Mouse (Mus musculus) mature B cell (primary cell): ENCODE data around the gene Prkcz.

Source experiments
- in situ Hi-C: fragments of 300-500 bp; cut with MboI; formaldehyde crosslinking; loops from 2 replicates; pipeline ENCODE4 v1.14.3; 2019

The Prkcz gene

DNA sequence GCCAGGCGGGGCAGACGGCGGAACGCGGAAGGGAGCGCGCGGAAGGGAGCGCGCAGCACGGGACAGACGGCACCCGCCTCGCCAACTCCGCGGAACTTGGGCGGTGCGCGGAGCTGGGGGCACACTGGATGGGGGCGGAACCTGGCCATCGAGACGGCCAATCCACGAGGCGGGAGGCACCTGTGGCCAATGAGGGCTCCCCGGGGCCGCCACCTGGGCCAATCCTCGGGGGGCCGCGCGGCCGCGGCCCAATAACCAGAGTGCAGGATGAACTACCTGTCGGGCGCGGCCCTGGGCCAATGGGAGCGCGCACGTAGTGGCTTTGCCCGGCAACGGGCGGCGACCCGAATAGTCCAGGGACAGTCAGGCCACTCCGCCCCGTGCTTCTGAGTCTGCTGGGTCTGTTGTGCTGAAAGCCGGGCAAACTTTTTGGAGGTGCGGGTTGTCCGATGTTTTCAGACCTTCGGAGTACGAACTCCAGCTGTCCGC lies at the start of gene Prkcz:
Gene Prkcz (minus strand): TSS at position 59 of the 489 bp plus-strand sequence.
- in situ Hi-C loops, result no loop called here

GRCm38 (mm10) chr4:155409058-155409776 lies 48.1 kb upstream of the Prkcz start, which contains the start of gene Cfap74:
Gene Cfap74 (plus strand): TSS chr4:155409190.
- in situ Hi-C loops, result no loop called here

- in situ Hi-C loops, result no loop called here
Measured at GRCm38 (mm10) chr4:155408695-155409057, 47.5 kb upstream of the Prkcz start.

DNA sequence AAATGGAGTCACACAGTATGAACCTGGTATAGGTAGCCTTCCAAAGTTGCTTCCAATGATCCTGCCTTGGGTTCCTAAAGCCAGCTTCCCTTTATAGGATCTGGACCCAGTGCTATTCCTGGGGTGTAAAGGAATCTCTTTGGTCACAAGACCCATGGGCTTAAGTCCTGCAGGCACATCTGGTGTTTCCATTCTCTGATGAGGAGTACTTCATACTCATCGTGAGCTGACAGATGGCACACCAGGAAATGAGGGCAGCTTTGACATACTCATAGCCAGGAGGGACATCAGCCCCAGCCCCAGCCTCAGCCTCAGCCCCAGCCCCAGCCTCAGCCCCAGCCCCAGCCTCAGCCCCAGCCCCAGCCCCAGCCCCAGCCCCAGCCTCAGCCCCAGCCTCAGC lies 41.3 kb upstream of the Prkcz start:
- in situ Hi-C loops, result no loop called here

GRCm38 (mm10) chr4:155401121-155401520 lies 40.0 kb upstream of the Prkcz start:
- in situ Hi-C loops, result no loop called here

DNA sequence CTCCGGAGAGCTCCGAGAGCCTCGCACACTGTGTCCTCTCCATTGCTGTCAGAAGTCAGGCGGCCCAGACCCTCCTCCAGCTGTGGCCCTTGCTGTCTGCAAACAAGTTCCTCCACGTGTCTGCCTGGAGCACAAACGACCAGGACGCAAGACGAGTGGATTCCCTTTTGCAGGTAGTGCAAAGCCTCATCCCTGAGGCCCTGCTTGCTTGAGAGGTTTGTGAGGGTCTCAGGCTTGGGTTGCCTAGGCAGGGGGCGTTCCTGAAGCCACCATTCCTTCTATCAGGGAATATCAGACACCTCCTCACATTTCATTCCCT lies 37.0 kb upstream of the Prkcz start:
- in situ Hi-C loops, result no loop called here

- in situ Hi-C loops, result no loop called here
Measured at GRCm38 (mm10) chr4:155397511-155398221, 36.5 kb upstream of the Prkcz start, which contains the start of gene Gabrd. Gene Gabrd (minus strand): TSS chr4:155398112.

GRCm38 (mm10) chr4:155396751-155397150 lies 35.6 kb upstream of the Prkcz start:
- in situ Hi-C loops, result no loop called here

DNA sequence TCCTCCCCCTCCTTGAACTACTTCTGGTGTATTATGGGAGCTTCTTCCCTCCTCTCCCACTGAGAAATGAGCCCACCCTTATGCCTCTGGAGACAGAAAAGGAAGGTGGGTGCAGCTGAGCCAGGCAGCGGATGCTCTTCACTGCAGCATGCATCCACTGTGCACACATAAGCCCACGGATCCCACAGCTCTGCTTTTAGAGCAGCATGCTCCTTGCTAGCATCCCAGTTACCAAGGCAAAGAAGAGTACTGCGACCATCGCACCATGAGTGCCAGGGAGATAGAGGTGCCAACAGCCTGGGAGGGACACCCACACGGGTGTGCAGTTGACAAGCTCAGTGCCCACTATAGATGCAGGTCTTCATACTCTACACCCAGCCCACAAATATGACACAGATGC lies 34.3 kb upstream of the Prkcz start:
- in situ Hi-C loops, result no loop called here

GRCm38 (mm10) chr4:155387166-155387565 lies 26.0 kb upstream of the Prkcz start:
- in situ Hi-C loops, result no loop called here

DNA sequence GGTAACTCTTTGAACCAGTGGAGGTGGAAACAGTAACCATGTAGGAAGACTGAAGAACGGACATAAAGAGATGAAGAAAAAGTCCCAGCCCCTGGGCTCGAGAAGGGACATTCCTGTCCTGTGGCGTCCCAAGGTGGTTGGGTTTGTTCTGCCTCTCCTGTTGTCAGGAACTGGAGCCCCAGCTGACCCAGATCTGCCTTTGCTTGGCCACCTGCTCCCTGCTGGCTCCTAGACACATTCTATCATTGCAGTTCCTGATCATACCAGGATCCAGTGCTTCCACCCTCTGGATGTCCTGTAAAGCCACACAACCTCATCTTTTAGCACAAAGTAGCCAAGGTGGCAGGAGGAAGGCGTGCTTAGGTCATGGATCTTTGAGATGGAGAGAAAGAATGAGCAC lies 22.2 kb upstream of the Prkcz start:
- in situ Hi-C loops, result no loop called here

DNA sequence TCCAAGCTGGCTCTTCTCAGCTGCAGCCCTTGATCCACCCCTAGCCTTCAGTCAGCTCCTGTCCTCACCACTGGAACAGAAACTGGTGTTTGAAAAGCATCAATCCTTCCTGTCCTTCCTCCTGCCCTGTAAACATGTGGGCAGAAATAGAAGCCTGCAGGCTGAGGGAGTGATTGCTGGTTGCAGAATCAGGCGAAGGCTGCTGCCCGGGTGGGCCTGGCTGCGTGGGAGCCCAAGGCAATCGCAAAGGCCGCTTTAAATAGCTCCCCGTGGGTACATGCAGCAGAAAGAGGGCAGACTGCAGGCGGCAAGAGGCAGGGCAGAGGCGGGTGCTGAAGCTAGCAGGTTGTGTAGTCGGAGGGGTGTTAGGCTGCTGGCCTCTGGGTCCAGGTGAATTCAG lies 21.6 kb upstream of the Prkcz start:
- in situ Hi-C loops, result no loop called here

DNA sequence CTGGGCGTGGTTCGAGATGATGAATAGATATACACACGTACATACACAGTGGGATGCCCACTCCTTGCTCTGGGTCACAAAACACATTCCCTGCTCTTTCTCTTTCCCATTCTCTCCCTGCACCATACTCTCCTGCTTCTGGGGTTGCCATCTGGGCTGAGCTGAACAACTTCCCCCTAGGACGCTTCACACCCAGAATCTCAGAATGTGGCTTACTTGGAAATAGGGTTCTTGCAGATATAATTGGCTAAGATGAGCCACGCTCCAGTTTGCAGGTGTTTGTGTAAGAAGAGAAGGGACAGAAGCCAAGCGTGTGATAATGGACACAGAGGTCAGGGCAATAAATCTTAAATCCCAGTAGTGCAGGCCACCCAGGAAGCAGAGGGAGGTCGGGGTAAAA lies 20.8 kb upstream of the Prkcz start:
- in situ Hi-C loops, result no loop called here

- in situ Hi-C loops, result no loop called here
Measured at GRCm38 (mm10) chr4:155371797-155372735, 10.9 kb upstream of the Prkcz start.

DNA sequence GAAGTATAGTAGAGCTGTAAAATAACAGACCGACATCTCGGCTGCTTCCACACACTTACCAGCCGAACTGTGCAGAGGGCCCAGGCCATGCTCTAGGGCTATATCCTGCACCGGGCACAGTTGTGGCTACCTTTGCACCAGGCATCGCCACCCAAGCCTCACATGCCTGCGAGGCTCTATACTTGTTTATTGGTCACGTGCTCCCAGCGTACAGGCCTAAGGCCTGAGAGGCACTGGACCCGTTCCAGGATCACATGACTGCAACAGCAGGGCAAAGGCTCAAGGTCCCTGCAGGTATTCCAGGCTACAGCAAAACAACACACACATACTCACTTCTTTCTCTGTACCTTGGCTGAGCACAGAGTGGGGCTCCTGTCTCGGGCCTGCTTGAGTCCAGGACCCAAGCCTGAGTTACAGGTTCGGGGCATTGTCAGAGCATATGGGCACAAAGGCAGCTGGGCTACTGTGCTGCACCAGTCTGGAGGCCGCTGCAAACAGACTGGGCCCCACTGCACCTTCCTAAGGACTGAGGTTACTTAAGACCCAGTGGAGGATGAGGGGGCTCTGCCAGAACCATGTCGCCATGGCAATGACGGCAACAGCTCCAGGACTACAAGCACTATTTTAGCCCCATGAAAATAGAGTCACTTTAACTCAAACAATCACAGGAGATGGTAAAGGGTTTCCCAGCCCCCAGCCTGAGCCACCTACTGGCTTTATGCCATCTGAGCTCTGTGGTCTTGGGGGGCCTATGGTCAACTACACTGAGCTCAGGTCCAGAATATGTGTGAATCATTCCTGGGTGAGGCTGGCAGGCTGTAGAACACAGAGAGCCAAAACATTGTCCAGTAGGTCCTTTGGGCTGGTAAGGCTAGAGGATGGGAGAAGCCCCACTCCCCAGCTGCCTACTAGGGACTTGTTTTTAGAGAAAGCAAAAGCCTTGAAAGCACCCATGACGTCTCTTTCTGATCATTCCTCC lies 9.9 kb upstream of the Prkcz start:
- in situ Hi-C loops, result no loop called here

DNA sequence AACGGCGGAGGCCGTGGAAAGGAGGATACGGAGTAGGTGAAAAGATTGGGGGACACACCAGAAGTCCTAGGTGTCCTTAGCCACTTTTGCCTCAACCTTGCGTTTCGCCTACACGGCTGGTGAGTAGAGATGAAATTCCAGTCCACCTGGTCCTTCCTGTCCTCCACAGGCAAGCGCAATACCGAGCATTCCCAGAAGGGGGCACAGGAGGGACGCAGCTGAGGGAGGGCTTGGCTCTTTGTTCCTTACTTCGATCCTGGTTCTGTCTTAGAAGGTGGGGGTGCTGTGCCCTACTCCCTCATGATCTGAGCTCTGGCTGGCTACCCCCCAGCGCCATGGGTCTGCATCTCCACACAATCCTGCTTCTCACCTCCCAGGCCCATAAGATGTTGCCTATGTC lies 7.5 kb upstream of the Prkcz start:
- in situ Hi-C loops, result no loop called here

DNA sequence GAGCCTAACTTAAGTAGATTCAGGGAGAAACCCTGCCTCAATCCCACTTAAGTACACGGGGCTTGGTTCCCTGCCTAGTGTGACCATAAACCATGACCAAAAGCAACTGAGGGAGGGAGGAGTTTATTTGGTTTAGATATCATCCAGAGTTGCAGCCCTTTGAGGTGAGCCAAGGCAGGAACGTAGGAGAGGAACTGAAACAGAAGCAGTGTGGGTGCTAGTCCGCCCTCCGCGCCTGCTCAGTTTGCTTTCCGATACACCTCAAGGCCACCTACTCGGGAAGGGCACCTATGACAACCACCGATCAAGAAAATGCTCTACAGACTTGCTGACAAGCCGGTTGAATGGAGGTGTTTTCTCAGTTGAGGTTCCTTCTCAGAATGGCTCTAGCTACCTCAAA lies 6.6 kb upstream of the Prkcz start:
- in situ Hi-C loops, result no loop called here

DNA sequence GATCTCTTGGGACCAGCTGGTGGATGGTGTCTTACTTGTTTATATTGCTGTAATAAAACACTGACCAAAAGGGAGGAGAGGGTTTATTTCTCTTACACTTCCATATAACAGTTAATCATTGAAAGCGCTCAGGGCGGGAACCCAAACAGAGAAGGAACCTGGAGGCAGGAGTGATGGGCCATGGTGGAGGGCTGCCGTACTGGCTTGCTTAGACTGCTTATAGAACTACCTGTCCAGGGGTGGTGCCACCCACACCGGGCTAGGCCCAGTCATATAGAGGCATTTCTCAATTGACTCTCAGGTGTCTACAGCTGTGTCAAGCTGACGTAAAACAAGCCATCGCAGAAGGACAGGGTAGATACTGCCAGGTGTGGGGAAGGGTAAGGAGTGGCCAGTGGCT lies 5.6 kb upstream of the Prkcz start:
- in situ Hi-C loops, result no loop called here

GRCm38 (mm10) chr4:155362443-155362842 lies 1.3 kb upstream of the Prkcz start:
- in situ Hi-C loops, result no loop called here

DNA sequence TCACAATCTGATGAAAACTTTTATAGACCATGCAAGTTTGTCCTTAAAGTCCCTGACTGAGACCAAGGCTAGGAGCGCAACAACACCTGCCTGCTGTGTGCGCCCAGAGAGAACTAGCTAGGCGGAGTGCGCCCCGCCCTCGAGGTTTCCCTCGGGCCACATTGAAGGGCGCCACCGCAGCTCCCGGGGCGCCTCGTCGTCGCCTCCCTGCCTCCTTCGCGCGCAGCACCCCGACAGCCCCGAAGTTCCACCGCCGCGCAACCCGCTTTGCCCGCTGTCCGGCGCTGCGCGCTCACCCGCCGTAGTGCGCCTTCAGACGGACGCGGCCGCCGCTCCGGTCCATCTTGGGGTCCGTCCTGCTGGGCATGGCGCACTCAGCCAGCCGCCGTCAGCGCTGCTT lies 305 bp downstream of the Prkcz start:
- in situ Hi-C loops, result no loop called here
